Mouse (Mus musculus) mesoderm, embryonic 11.5 days (tissue): Measurements from ENCODE around the gene Pcbp3.

Experiments used
- DNase-seq: peaks from one replicate; pipeline ENCODE4 v3.0.0-alpha.2; 2012; ENCODE audit warnings: low read depth, low spot score

The Pcbp3 gene

DNA sequence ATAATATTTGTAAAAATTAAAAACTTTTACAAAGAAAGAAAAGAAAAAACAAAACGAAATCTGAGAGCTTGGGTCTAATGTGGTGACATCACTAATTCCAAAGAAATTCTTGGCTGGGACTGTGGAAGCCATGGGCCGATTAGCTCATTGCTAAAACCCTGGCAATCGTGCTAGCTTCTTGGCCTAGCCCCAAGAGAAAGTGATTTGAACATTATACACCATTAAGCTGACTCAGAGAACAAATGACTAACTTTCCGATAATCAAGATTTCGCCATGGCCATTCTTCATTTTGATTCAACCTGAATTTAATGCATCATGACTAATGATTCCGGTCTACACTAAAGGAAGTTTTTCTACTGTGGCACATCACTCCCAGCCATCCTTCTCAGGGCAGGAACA, 30.6 kb downstream of the Pcbp3 start:
- no peak for DNase-seq

- DNase-seq: peak; percentile 11
Measured at GRCm38 (mm10) chr10:76924441-76924840, 37.2 kb downstream of the Pcbp3 start.

DNA sequence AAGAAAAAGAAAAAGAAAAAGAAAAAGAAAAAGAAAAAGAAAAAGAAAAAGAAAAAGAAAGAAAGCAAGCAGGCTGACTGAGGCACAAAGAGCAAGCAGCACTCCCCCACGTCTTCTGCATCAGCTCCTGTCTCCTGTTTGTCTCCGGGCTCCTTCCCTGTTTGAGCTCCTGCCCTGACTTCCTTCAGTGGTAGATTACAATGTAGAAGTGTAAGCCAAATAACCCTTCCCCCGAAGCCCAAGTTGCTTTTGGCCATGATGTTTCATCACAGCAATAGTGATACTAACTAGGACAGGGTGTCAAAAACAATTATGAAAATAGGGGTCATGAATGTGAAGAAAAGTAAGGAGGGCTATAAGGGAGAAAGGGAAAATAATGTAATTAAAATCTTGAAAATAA, 43.6 kb downstream of the Pcbp3 start:
- no peak for DNase-seq

GRCm38 (mm10) chr10:76906434-76906833, 55.3 kb downstream of the Pcbp3 start:
- peak; percentile 30 for DNase-seq

- DNase-seq: peak; percentile 23
Measured at GRCm38 (mm10) chr10:76905935-76906341, 55.7 kb downstream of the Pcbp3 start.

DNA sequence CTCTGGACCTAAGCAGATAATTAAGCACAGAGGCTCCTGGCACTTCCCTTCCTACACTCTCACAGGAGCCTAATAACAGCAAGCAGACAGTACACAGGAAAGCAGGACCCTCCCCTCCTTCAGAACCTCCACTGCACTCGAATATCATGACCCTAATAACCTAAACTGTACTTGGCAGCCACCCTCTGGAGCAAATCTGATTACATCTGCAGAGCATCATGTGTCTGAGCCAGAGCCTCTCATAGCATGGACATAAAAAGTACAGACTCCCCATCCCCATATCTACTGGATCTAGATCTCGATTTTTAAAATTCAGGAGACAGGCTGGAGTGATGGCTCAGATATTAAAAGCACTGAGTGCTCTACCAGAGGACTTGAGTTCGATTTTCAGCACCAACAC, 58.0 kb downstream of the Pcbp3 start:
- DNase-seq: no peak

DNA sequence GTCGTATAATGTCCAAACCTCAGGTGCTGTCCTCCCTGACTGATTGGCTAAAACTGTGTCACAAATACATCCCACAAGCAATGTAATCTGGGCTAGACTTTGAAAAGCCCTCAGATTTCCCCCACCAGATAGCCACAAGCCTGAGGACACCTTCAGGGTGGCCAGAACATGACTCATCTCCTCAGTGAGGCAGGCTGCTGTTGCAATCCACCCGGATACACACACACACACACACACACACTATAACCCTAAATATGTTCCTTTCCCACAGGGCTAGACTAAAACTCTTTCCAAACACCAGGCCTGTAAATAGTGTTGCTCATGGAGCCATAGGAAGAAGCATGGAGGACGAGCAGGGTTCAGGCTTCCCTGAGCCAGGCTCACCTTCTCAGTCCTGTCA, 58.6 kb downstream of the Pcbp3 start:
- no peak for DNase-seq

DNA sequence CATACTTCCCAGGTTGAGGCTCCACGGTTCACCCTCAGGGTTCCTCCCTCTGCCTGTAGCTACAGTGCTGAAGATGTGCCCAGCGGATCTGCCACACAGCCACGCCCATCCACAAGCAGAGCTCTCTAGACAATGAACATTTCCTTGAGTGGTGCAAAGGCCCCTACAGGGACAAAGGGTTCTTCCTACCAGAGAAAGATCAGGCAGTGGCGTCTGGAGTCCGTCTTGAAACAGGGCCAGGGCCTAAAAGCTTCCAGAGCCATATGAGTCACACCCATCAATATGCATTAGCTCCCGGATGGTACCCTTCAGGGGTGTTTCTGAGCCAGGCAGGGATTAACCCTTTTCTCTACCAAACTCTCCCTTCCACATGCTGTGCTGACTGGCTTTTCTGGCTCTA, 59.1 kb downstream of the Pcbp3 start:
- peak; percentile 20 for DNase-seq

GRCm38 (mm10) chr10:76898428-76898827, 63.3 kb downstream of the Pcbp3 start:
- DNase-seq: no peak

GRCm38 (mm10) chr10:76891456-76891855, 70.2 kb downstream of the Pcbp3 start:
- DNase-seq: no peak

DNA sequence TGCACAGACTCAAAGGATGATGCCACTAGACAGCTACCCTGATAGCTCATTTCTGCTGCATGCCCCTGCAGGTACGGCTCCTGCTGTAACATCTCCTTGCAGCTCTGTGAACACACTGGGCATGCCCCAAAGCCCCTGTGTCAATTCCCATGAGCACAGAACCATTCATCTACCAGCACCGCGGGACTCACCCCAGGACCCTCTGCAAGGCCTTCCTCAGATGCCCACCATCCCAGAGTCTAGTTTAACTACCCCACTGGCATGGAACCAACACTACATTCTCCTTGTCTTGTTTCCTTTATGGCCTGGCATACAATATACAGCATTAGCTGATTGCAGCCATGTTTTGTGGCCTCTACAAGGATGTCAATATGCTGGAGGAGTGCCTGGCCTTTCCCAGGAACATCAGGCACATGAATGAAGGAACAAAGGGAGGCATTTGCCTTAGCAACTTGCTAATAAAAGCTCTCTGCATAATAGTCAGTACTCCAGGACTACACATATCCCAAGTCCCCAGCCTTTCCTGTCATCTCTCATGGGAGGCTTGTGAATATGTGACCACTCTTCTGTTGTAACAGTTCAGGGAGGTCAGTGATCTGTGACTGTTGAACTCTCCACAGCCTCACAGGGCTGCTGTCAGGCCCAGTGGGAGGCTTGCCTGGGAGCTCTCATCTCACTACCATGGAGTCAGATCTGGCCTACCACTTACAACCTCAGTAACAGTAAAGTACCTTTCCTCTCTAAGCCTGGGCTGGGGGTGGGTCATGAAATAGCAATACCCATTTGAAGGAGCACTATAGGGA, 78.0 kb downstream of the Pcbp3 start:
- DNase-seq: no peak

DNA sequence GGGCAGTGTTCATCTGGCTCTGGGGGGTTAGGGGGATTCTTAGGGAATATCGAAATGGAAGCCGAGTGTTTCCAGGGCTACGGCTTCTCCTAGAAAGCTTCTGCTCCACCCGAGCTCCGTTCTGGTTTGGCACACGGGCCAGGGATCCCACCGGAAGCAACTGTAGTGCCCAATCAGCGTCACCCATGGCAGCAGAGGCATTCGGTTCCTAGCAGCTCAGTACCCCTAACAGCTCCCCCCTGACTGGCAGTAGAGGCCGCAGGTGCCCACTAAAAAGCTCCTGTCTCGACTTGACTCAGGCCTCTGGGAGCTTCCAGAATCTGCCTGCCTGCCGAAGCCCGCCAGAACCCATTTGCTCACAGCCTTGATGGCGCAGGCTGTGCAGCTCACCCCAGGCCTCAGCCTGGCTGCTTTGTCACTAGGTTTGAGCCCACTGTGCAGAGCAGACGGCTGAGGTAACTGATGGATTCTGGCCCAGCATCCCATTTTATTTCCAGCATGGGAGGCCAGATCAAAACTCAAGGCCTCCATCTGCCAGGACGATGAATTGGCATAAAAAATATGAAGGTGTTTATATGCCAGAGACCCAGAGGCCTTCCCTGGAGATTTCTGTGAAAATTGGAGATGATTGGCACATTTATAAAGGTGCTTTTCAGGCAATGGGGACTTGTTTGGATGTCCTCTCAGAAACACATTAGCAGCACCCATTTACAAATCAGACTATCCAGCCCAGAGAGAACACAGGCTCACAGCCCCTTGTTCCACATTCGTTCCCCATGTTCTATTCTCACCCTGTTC, 78.8 kb downstream of the Pcbp3 start:
- no peak for DNase-seq

DNA sequence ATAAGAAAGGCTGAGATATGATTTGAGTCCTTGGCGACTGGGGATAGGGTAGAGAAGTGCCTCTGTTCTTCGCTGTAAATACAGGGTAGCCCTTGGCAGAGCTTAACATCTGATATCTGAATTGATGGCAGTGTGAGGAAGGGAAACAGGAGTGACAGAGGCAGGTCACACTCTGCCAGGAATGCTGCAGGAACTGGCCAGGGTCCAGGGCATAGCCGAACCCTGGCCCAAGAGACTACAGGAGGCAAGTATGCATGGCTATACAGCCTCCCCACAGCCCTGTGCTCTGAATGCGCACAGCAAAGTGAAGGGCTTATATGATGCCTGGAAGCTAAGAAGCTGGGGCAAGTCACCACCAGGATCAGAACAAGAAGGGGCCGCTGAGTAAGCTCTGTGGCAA, 79.8 kb downstream of the Pcbp3 start:
- DNase-seq: no peak

GRCm38 (mm10) chr10:76875310-76875709, 86.4 kb downstream of the Pcbp3 start:
- DNase-seq: no peak

DNA sequence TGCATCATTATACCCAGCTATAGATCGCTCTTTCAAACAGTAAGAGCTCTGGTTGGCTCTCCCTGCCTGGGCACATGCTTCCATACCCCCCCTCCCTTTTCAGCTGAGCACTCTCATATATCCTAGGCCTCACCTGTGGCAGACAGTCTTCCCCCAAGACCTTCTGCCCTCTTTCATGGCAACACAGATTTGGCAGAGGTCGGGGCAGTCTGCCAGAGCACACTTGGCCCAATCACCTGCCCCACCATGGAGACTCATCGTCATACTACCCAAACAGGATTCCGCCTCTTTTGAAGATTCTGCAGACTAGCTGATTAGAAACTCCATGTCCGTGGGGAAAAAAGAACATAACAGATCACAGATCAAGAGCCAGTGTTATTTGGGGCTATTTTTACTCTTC, 86.8 kb downstream of the Pcbp3 start:
- no peak for DNase-seq

- DNase-seq: no peak
Measured at GRCm38 (mm10) chr10:76874398-76874797, 87.3 kb downstream of the Pcbp3 start.

DNA sequence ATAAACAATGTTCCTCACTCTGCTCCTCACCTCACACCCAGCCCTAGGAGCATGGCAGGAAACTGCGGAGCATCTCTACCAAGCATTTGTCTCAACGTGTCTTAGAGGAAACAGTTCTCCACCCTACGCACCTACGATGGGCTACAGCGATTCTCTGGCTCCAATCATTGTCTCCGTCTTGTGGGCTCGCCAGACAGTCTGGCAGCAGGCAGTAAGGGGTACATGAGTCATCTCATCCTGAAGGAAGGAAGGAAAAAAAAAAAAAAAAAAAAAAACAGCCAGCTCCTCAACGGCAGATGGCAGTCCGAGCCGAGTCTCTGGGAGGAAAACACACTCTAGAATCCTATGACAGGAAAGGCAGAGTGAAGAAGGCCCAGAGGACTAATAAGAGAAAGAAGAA, 87.7 kb downstream of the Pcbp3 start:
- DNase-seq: no peak

DNA sequence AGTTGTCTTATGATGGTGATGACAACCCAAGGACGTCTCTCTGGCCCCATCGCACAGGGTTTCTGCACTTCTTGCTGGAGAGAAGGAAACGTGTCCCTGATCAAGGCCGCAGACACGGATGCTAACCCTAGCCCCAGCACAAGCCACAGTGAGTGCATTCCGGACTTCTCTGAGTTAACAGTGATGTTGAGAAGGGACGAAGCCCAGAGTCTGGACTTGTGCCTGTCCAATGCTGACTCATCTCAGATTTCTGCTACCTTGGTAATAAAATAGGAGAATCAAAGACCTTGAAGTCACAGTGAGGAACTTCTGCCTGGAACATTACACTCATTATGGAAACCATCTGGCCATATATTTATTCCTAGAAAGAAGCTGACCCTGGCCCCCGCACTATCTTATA, 89.0 kb downstream of the Pcbp3 start:
- DNase-seq: no peak

DNA sequence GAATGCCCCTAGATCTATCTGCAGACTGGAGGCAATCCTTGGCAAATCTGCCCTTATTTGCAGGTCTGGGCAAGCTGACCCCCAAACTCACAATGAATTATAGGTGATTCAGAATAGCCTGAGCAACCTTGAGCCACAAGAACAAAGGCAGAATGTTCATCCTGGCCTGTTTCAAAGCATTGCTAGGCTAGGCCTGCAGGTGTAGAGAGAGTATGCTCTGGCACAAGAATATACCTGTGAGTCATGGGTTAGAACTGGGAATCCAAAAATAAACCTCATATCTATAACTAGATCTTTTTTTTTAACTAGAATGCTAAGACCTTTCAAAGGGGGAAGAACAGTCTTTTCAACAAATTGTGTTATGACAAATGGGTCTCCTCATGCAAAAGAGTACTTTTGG, 95.8 kb downstream of the Pcbp3 start:
- DNase-seq: no peak

- no peak for DNase-seq
Measured at GRCm38 (mm10) chr10:76860998-76861397, 100.7 kb downstream of the Pcbp3 start.

DNA sequence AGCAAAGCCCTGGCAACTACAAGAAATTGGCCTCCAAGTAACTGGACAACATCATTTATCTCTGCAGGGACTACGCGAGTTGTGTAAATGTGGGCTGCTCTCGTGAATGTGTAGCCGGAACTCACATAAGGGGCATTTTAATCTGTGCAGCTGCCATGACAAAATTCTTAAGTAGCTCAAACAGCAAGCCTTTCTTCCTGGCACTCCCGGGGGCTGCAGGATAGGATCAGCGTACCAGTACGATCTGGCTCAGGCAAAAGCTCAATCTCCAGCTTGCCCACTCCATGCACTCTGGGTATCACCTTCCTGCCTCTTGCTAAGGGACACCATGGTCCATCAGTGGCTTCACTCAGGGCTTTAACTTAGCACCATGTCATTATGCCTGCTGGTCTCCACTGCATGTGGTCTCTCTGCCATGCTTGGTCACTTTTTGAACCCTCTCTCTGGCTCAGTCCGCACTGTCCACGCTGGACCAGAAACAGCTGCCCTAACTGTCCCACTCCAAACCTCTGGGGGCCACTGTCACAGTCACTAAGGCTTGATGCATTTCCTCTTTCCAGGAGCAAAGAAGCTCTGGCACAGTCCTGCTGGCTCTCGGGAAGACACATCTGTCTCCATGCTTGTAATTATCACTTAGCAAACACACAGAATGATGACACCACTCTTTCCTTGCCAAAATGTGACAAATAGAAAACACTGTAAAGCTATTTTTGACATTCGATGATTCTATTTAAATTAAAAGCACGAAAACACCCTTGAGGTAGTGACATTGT, 102.1 kb downstream of the Pcbp3 start:
- DNase-seq: no peak

DNA sequence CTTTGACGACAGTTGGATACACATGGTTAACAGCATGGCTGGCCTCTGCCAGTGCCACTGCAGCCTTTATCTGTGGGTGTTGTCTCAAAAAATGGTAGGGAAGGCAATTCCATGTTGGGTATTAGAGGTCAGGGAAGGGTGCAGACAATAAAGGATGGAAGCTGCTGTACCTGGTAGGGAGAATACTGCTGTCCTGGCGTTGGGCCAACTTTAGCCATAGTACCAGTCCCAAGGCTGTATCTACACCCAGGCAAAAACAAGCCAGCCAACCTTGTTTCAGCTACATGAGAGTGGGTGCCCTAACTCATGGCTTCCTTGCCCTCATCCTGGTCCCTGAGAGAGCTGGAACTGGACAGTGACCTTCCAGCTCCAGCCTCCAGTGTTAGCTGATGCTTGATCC, 103.8 kb downstream of the Pcbp3 start:
- DNase-seq: no peak
